Mouse (Mus musculus) kidney, adult 2 months (tissue): ENCODE measurements around the gene Igf1r.

Source experiments
- CTCF ChIP-seq: fragments of 200-500 bp; conservative IDR thresholded peaks from 2 replicates; pipeline ENCODE4 v1.5.1; 2011; ENCODE audit warnings: low read depth, mild to moderate bottlenecking, control low read depth, low read length, moderate library complexity, mixed read lengths; ENCODE audit not compliant: insufficient read depth, insufficient read length
- POLR2A ChIP-seq: fragments of 200-500 bp; IDR thresholded peaks from one replicate; pipeline ENCODE4 v1.6.1; 2011; ENCODE audit warnings: low read depth, low read length, control low read depth

DNA sequence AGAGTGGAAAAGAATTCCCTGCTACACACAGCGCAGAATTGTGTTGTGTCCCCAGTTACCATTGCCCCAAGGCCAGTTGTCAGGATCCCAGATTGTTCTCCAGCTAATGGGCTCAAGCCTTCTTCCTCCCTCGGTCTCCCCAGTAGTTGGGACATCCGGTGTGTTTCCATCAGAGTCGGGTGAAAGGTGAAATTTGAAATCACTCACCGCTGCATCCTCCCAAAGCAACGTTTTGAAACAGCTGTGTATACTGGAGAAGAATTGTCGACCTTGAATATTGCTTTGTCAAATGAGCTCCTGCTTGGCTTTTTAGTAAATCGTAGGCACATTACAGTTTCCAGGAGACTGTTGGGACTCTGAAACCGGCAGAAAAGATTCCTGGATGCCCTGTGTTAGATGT is 322.3 kb downstream of the Igf1r start:
- TF ChIP-seq POLR2A, result no peak
- no peak for TF ChIP-seq CTCF
